Mouse (Mus musculus) embryonic facial prominence, embryonic 12.5 days (tissue): ENCODE data around the gene Zfp612. TPM values are rescaled to one million over a fixed set of nuclear protein-coding genes. Genes with fewer than 3 reads are reported as not detected.

ENCODE experiments used
- ATAC-seq: fragments of 200-750 bp; cut with Nextera tagmentation; 2 replicates; pipeline ENCODE4 v1.8.0; 2017; ENCODE audit not compliant: insufficient number of reproducible peaks, insufficient read depth, low FRiP score, low TSS enrichment
- H3K27ac ChIP-seq: fragments of 300-500 bp; sonication (generic); 2 replicates; pipeline ENCODE4 v1.5.1; 2016; ENCODE audit warnings: mild to moderate bottlenecking
- H3K27me3 ChIP-seq: fragments of 300-500 bp; sonication (generic); 2 replicates; pipeline ENCODE4 v1.6.1; 2016; ENCODE audit warnings: mild to moderate bottlenecking, moderate library complexity
- H3K36me3 ChIP-seq: fragments of 300-500 bp; sonication (generic); 2 replicates; pipeline ENCODE4 v1.6.1; 2016; ENCODE audit warnings: mild to moderate bottlenecking
- H3K4me1 ChIP-seq: fragments of 300-500 bp; sonication (generic); 2 replicates; pipeline ENCODE4 v1.6.1; 2016
- H3K4me2 ChIP-seq: fragments of 300-500 bp; sonication (generic); replicated peaks from 2 replicates; pipeline ENCODE4 v1.6.1; 2016; ENCODE audit warnings: mild to moderate bottlenecking, moderate library complexity
- H3K4me3 ChIP-seq: fragments of 300-500 bp; sonication (generic); 2 replicates; pipeline ENCODE4 v1.5.1; 2016; ENCODE audit warnings: mild to moderate bottlenecking
- H3K9ac ChIP-seq: fragments of 300-500 bp; sonication (generic); 2 replicates; pipeline ENCODE4 v1.6.1; 2016; ENCODE audit warnings: mild to moderate bottlenecking, moderate library complexity
- H3K9me3 ChIP-seq: fragments of 300-500 bp; sonication (generic); 2 replicates; pipeline ENCODE4 v1.6.1; 2016; ENCODE audit warnings: mild to moderate bottlenecking, moderate library complexity
- WGBS: fragments of 180-500 bp; shearing (Covaris S2); methylation state at CpG from one replicate; pipeline ENCODE4 v1.1.7; 2016; 5-methylcytosine and 5-hydroxymethylcytosine counted together
- polyA plus RNA-seq: library from polyadenylated mRNA; unstranded; fragments of >200 nt; fragmentation: Nextera tagmentation; extraction: Ambion mirVana; gene quantifications from 2 replicates; pipeline ENCODE4 v1.2.1, GENCODE M21; 2016

The Zfp612 gene
- polyA plus RNA-seq, 1 experiment from 2014 or later = 11.8 TPM

GRCm38 (mm10) chr8:110065676-110066075, 13.9 kb upstream of the Zfp612 start:
- Histone ChIP-seq H3K9ac (no peak overlapping the region), H3K4me3 (no peak overlapping the region), H3K27me3 (no peaks in the 10 kb centered on the region), H3K36me3 (no peaks in the 10 kb centered on the region), H3K27ac (no peak overlapping the region), H3K4me2 (no peak overlapping the region), H3K4me1 (no peaks in the 10 kb centered on the region), H3K9me3 (no peaks in the 10 kb centered on the region)
- no peak for ATAC-seq
- WGBS = 94% methylated on average over 4 of the region's 4 CpGs

- H3K9ac ChIP-seq = no peak overlapping the region
- H3K9me3 ChIP-seq = no peaks in the 10 kb centered on the region
- no peak overlapping the region for H3K4me2 ChIP-seq
- no peak for ATAC-seq
- no peaks in the 10 kb centered on the region for H3K27me3 ChIP-seq
- no peaks in the 10 kb centered on the region for H3K36me3 ChIP-seq
- H3K4me3 ChIP-seq = no peak overlapping the region
- 83% methylated on average over 4 of the region's 4 CpGs for WGBS
- H3K27ac ChIP-seq = no peak overlapping the region
- H3K4me1 ChIP-seq = no peaks in the 10 kb centered on the region
Observed at GRCm38 (mm10) chr8:110069706-110070105, 9.8 kb upstream of the Zfp612 start.

- no peak for ATAC-seq
- no peaks in the 10 kb centered on the region for H3K36me3 ChIP-seq
- no peak overlapping the region for H3K9ac ChIP-seq
- H3K27me3 ChIP-seq = no peaks in the 10 kb centered on the region
- no peaks in the 10 kb centered on the region for H3K4me1 ChIP-seq
- H3K9me3 ChIP-seq = no peaks in the 10 kb centered on the region
- WGBS = 20% methylated on average over 9 of the region's 9 CpGs
- H3K27ac ChIP-seq = no peak overlapping the region
- no peak overlapping the region for H3K4me2 ChIP-seq
- no peak overlapping the region for H3K4me3 ChIP-seq
Observed at GRCm38 (mm10) chr8:110071600-110071999, 7.9 kb upstream of the Zfp612 start.

- no peaks in the 10 kb centered on the region for H3K9me3 ChIP-seq
- no peak overlapping the region for H3K4me3 ChIP-seq
- no peak for ATAC-seq
- H3K4me2 ChIP-seq = no peak overlapping the region
- no peak overlapping the region for H3K9ac ChIP-seq
- no peaks in the 10 kb centered on the region for H3K27me3 ChIP-seq
- H3K27ac ChIP-seq = no peak overlapping the region
- H3K4me1 ChIP-seq = no peaks in the 10 kb centered on the region
- no peaks in the 10 kb centered on the region for H3K36me3 ChIP-seq
- WGBS = 77% methylated on average over 8 of the region's 8 CpGs
Observed at GRCm38 (mm10) chr8:110074496-110074895, 5.0 kb upstream of the Zfp612 start.

GRCm38 (mm10) chr8:110082416-110083105, 3.0 kb downstream of the Zfp612 start:
- H3K36me3 ChIP-seq = peaks cover 33% of the 10 kb centered on the region
- 74% methylated on average over 11 of the region's 11 CpGs for WGBS
- peaks cover 6% of the 10 kb centered on the region; the same call in 1 of the 2 replicates for H3K4me1 ChIP-seq
- no peak overlapping the region for H3K9ac ChIP-seq
- no peaks in the 10 kb centered on the region for H3K9me3 ChIP-seq
- no peaks in the 10 kb centered on the region for H3K27me3 ChIP-seq
- no peak for ATAC-seq
- H3K4me2 ChIP-seq = no peak overlapping the region
- H3K27ac ChIP-seq = no peak overlapping the region
- no peak overlapping the region for H3K4me3 ChIP-seq

- ATAC-seq = no peak
- WGBS = 51% methylated on average over 1 of the region's 1 CpGs
- Histone ChIP-seq H3K4me2 (no peak overlapping the region), H3K9ac (no peak overlapping the region), H3K27ac (no peak overlapping the region), H3K4me1 (no peaks in the 10 kb centered on the region), H3K4me3 (no peak overlapping the region), H3K36me3 (peaks cover 32% of the 10 kb centered on the region), H3K9me3 (peaks cover 15% of the 10 kb centered on the region), H3K27me3 (no peaks in the 10 kb centered on the region)
Observed at GRCm38 (mm10) chr8:110091869-110092268, 12.3 kb downstream of the Zfp612 start.

GRCm38 (mm10) chr8:110100907-110101306, 21.4 kb downstream of the Zfp612 start, which contains the start of gene Gm21964:
Gm21964 (plus strand) TSS chr8:110101207.
- 77% methylated on average over 12 of the region's 12 CpGs for WGBS
- Histone ChIP-seq H3K36me3 (no peaks in the 10 kb centered on the region), H3K4me1 (no peaks in the 10 kb centered on the region), H3K9ac (no peak within 1 kb of the TSS), H3K4me2 (no peak within 1 kb of the TSS), H3K4me3 (no peak within 1 kb of the TSS), H3K9me3 (no peaks in the 10 kb centered on the region), H3K27me3 (no peaks in the 10 kb centered on the region), H3K27ac (no peak within 1 kb of the TSS)
- no peak for ATAC-seq

GRCm38 (mm10) chr8:110101676-110102075, 22.1 kb downstream of the Zfp612 start:
- ATAC-seq = no peak
- Histone ChIP-seq H3K4me1 (no peaks in the 10 kb centered on the region), H3K9ac (no peak overlapping the region), H3K36me3 (no peaks in the 10 kb centered on the region), H3K9me3 (no peaks in the 10 kb centered on the region), H3K27ac (no peak overlapping the region), H3K4me3 (no peak overlapping the region), H3K4me2 (no peak overlapping the region), H3K27me3 (no peaks in the 10 kb centered on the region)
- WGBS = 84% methylated on average over 15 of the region's 15 CpGs

GRCm38 (mm10) chr8:110102653-110103052, 23.1 kb downstream of the Zfp612 start, which contains the start of gene Gm17720:
Gm17720 (minus strand) TSS chr8:110102753.
- no peak within 1 kb of the TSS for H3K4me3 ChIP-seq
- no peak for ATAC-seq
- H3K36me3 ChIP-seq = no peaks in the 10 kb centered on the region
- WGBS = 82% methylated on average over 3 of the region's 3 CpGs
- no peak within 1 kb of the TSS for H3K4me2 ChIP-seq
- no peak within 1 kb of the TSS for H3K27ac ChIP-seq
- H3K27me3 ChIP-seq = no peaks in the 10 kb centered on the region
- H3K4me1 ChIP-seq = no peaks in the 10 kb centered on the region
- no peaks in the 10 kb centered on the region for H3K9me3 ChIP-seq
- no peak within 1 kb of the TSS for H3K9ac ChIP-seq

GRCm38 (mm10) chr8:110119715-110120114, 40.2 kb downstream of the Zfp612 start:
- 45% methylated on average over 6 of the region's 6 CpGs for WGBS
- Histone ChIP-seq H3K9me3 (no peaks in the 10 kb centered on the region), H3K9ac (no peak overlapping the region), H3K27ac (no peak overlapping the region), H3K4me2 (no peak overlapping the region), H3K27me3 (no peaks in the 10 kb centered on the region), H3K36me3 (no peaks in the 10 kb centered on the region), H3K4me3 (no peak overlapping the region), H3K4me1 (no peaks in the 10 kb centered on the region)
- ATAC-seq = no peak

- Histone ChIP-seq H3K27ac (no peak overlapping the region), H3K4me1 (no peaks in the 10 kb centered on the region), H3K9ac (no peak overlapping the region), H3K36me3 (no peaks in the 10 kb centered on the region), H3K4me2 (no peak overlapping the region), H3K27me3 (no peaks in the 10 kb centered on the region), H3K9me3 (no peaks in the 10 kb centered on the region), H3K4me3 (no peak overlapping the region)
- 21% methylated on average over 13 of the region's 13 CpGs for WGBS
- no peak for ATAC-seq
Observed at GRCm38 (mm10) chr8:110130537-110130936, 51.0 kb downstream of the Zfp612 start.

GRCm38 (mm10) chr8:110134236-110134635, 54.7 kb downstream of the Zfp612 start:
- ATAC-seq = no peak
- WGBS = 89% methylated on average over 8 of the region's 8 CpGs

More at GRCm38 (mm10) chr8:110134236-110134635, 54.7 kb downstream of the Zfp612 start:
- Histone ChIP-seq H3K27me3 (no peaks in the 10 kb centered on the region), H3K27ac (no peak overlapping the region), H3K4me3 (no peak overlapping the region), H3K9ac (no peak overlapping the region), H3K4me2 (no peak overlapping the region), H3K9me3 (no peaks in the 10 kb centered on the region), H3K4me1 (no peaks in the 10 kb centered on the region), H3K36me3 (no peaks in the 10 kb centered on the region)
